Mouse (Mus musculus) MEL-GATA-1-ER (cell line): ENCODE data around the gene Sel1l.

Experiments used
- DNase-seq: peaks from one replicate; pipeline ENCODE4 v3.0.0-alpha.2; 2012; ENCODE audit warnings: low read depth; ENCODE audit errors: extremely low read depth

Gene Sel1l

DNA sequence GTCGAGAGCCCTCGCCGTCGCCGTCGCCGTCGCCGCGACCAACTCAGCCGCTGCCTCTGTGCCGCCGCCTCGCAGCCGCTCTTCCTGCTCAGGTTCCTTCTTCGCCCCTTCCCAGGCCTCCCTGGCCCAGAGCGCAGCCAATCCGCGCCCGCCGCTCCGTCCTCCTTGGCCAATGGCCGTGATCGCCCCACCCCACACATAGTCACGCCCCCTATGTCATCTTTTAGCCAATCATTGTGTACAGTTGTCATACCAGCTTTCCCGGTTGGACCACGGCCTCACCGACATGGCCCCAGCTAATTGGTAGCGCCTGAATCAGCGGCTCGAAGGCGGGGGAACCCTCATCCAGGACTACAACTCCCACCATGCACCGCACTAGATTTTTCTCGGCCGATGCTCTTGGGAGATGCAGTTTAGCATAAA is at the start of gene Sel1l:
Gene Sel1l, minus strand, starts transcription at position 113 of the 423 bp plus-strand sequence.
- DNase-seq: peak; percentile 98

GRCm38 (mm10) chr12:91892622-91893560 is 43.9 kb upstream of the Sel1l start:
- DNase-seq: no peak

DNA sequence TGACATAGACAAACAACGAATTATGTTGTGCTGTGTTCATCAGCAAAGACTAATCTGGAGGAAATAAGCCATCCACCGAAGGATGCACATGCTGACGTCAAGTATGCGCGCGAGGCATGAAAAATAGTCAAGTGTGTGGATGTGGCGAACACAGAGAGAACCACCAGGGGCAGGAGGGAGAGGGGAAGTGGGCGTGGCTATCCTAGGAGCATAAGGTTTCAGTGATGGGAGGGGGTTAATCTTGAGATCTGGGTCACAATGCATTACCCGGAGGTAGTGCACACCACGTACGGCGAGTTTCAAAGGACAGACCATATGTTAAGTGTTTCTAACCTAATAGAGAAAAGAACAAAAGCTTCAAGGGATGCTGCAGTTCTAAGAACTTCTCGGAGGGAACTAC is 31.5 kb upstream of the Sel1l start:
- DNase-seq: no peak

GRCm38 (mm10) chr12:91878912-91879250 is 29.9 kb upstream of the Sel1l start:
- no peak for DNase-seq

- no peak for DNase-seq
Observed at GRCm38 (mm10) chr12:91878056-91878911, 29.3 kb upstream of the Sel1l start.

- peak; percentile 9 for DNase-seq
Observed at GRCm38 (mm10) chr12:91877646-91878045, 28.7 kb upstream of the Sel1l start.

GRCm38 (mm10) chr12:91870671-91871070 is 21.7 kb upstream of the Sel1l start:
- no peak for DNase-seq

GRCm38 (mm10) chr12:91869352-91869751 is 20.4 kb upstream of the Sel1l start:
- DNase-seq: no peak

DNA sequence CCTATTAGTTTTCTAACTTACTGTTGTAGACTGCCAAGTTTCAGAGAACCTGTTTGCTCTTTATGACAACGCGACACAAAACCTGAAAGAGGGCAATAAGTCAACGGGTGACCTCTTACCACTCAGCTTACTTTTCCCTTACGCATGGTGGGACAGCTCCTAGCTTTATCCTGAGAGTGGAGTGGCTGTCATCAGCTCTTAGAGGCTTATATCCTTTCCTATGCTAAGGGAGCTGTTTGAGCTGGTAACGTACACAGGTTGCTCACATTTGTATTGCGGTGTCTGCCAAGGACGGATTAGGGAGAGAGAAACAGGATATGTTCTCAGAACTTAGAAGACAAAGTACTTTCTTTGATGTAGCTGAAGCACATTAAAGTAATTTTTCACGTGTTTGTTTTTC is 5.4 kb upstream of the Sel1l start:
- no peak for DNase-seq

DNA sequence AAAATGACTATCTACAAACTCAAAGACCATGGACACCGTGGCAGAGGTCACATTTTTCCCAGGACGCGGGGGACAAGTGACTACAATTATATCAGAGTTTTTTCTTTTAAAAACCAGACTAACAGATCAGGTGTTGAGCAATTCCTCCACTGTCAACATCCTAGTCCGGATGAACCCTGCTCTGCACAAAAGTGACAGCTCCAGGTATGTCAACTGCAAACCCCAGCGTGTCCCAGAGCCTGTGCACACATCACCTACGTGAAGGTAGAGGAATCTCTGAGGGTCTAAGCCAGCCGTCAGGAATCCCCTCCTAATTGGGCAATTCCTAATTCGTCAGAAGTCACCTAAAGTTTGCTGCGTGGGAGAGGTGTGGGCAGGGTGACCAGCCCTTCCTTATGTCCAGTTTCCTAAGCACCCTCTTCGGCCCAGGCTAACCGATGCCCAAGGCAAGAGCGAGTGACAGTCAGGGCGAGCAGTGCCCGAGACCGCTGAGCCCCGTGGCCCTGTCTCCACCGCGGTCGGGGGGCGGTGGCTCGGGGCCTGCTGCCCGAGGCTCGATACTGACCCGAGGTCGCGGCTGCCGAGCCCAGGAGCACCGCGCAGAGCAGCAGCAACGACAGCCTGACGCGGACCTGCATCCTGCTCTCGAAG is 438 bp downstream of the Sel1l start:
- peak; percentile 11 for DNase-seq

- no peak for DNase-seq
Observed at GRCm38 (mm10) chr12:91846038-91846437, 2.9 kb downstream of the Sel1l start.

- no peak for DNase-seq
Observed at GRCm38 (mm10) chr12:91845393-91845792, 3.6 kb downstream of the Sel1l start.

DNA sequence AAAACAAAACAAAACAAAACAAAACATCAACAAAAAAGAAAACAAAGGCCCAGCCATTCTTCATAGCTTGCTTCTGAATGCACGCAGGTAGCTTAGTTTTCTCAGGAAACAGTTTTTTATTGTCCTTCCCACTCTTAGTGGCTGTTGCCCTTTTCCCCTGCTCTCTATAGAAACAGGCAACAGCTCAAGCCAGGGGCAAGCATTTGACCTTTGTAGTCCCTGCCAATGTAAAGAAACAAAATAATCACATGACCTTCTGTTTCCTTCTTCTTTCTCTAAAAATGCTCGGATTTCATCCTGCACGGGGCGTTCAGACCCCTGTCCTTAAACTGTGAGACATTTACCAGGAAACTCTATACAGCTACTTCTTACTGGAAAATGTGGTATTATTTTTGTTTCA is 4.4 kb downstream of the Sel1l start:
- DNase-seq: no peak

DNA sequence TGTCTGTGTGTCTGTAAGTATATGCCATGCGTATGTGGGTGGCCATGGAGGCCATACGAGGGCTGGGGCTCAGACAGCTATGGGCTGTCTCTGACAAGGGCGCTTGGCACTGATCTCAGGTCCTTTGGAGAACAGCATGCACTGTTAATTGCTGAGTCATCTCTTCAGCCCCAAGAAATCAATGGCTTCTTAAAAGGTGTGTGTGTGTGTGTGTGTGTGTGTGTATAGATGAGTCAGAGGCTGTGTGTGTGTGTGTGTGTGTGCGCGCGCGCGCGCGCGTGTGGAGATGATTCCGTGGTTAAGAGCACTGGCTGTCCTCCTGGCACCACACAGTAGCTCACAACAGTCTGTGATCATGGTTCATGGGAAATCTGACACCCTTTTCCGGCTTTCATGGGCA is 5.1 kb downstream of the Sel1l start:
- no peak for DNase-seq

GRCm38 (mm10) chr12:91841714-91842113 is 7.2 kb downstream of the Sel1l start:
- no peak for DNase-seq

DNA sequence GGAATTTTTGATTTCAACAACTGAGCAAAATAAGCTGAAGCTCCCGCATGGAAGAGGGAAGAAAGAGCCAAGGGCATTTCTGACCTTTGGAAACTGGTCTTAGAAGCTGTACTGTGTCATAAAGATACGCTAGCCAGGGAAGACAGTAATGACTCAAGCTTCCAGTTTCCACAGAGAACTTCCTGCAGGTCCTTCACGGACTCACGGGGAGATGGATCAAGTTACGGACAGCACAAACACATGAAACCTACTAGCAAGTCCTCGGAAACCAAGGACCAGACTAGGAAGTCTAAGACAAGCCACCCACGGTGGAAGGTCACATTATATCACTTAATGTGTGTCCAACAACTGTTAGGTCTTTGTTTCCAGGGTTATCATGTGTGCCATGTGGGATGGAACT is 10.7 kb downstream of the Sel1l start:
- no peak for DNase-seq

GRCm38 (mm10) chr12:91837401-91838065 is 11.4 kb downstream of the Sel1l start:
- no peak for DNase-seq

DNA sequence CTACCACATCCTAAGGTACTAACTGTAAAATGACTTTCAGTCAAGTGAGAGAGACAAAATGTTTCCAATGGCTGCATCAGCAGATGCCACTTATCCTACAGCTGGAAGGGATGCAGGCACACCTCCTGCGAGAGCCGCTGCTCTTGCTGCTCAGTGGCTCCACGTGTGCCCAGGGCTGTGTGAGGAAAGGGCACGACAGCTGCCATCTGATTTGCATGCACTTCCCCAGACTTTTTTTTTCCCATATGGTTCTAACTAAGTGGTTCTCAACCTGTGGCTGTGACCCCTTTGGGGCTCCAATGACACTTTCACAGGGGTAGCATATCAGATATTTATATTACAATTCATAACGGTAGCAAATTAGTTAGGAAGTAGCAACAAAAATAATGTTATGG is 15.0 kb downstream of the Sel1l start:
- no peak for DNase-seq

GRCm38 (mm10) chr12:91833237-91833938 is 15.6 kb downstream of the Sel1l start:
- DNase-seq: no peak

DNA sequence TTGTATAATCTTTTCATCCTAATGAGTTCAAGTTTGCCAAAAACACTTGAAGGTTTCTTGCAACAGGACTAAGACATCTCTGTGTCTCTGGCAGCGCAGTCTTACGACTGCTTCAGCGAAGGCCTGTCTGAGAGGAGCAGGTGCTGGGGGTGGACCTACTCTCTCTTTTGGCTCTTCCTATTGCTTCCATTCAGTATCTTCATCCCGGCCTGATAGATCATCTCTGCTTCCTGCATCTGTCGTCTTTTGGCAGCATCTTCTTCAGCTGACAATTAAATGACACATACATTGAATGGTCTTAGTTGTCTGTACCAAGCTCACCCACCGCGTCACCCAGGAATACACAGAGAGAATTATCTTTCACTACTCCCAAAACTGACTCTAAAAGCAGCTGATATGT is 17.5 kb downstream of the Sel1l start:
- no peak for DNase-seq

DNA sequence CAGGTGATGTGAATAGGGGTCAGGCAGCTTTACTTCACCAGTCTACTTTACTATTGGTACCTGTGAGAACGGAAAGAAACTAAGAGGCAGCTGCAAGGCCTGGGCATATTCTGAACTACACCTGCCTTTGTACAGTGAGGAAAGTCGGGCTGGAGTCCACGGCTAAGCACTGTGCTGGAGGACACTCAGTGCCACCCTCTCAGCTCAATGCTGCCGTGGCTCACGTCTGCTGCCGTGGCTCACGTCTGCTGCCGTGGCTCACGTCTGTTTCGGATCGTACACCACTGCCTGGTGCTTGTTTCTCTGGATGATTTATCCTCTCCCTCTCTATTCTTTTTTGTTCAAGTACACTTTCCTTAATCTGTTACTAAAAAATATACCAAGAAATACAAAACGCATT is 28.5 kb downstream of the Sel1l start:
- no peak for DNase-seq
